29 mouse cellular contexts compared by ENCODE assay signal in genomic region chr13:60067325-60067724, GRCm38 (mm10).
A peak's percentile ranks its signal among the peaks of the same experiment; 100 is the strongest.
DNase-seq lines count a peak whose midpoint lies in the region; ATAC-seq and TF ChIP-seq lines count a peak whose summit lies in the region.
"Had no signal": no experiment of that assay in that cellular context is flagged by ENCODE, and none has a peak within 500 bp of the region (broad histone marks: within the 10 kb centered on the region; RNA-seq: fewer than 3 reads in every experiment).

No protein-coding gene starts in this region.

- no peak overlapping the region for H3K4me2 ChIP-seq in intestine, embryonic 14.5 days (ENCODE audit: low read length)
- no peak overlapping the region for H3K4me2 ChIP-seq in intestine, embryonic 15.5 days (replicated peaks)
- no peak overlapping the region for H3K4me2 ChIP-seq in stomach, embryonic 16.5 days (ENCODE audit: low read depth, low read length)
- H3K4me2 ChIP-seq in liver, postnatal 0 days (ENCODE audit: low read depth, low read length) = no peak overlapping the region
- H3K4me2 ChIP-seq: embryonic facial prominence, embryonic 13.5 days; heart, embryonic 12.5 days; heart, embryonic 15.5 days; hindbrain, embryonic 13.5 days had no signal

- 83% methylated on average over 9 of the region's 9 CpGs for WGBS in intestine, embryonic 14.5 days
- 61% methylated on average over 9 of the region's 9 CpGs for WGBS in intestine, embryonic 15.5 days
- 47% methylated on average over 9 of the region's 9 CpGs for WGBS in large intestine, adult 2 months
- 79% methylated on average over 9 of the region's 9 CpGs for WGBS in stomach, embryonic 16.5 days
- 81% methylated on average over 9 of the region's 9 CpGs for WGBS in liver, postnatal 0 days (ENCODE audit: insufficient replicate concordance)

- TF ChIP-seq CTCF in liver, postnatal 0 days (IDR thresholded peaks at IDR 0.05; ENCODE audit: low read depth) = no peak

- no peaks in the 10 kb centered on the region for H3K36me3 ChIP-seq in intestine, embryonic 14.5 days (ENCODE audit: control insufficient read depth, insufficient read depth, low read length)
- H3K36me3 ChIP-seq in intestine, embryonic 15.5 days = no peaks in the 10 kb centered on the region
- no peaks in the 10 kb centered on the region for H3K36me3 ChIP-seq in stomach, embryonic 16.5 days (ENCODE audit: control insufficient read depth, insufficient read depth, low read length)
- H3K36me3 ChIP-seq in liver, postnatal 0 days (replicated peaks; ENCODE audit: insufficient read depth, low read length) = no peaks in the 10 kb centered on the region
- H3K36me3 ChIP-seq: embryonic facial prominence, embryonic 10.5 days; embryonic facial prominence, embryonic 13.5 days; heart, embryonic 12.5 days; heart, embryonic 15.5 days; hindbrain, embryonic 10.5 days; hindbrain, embryonic 13.5 days had no signal

- intact Hi-C loops in left cerebral cortex, postnatal 10 days (cut with DNase I) = no loop called here

- DNase-seq in intestine, embryonic 14.5 days (ENCODE audit: low spot score) = no peak
- peak; percentile 10 for DNase-seq in large intestine, adult 2 months (ENCODE audit: low read depth, low spot score)
- no peak for DNase-seq in adipocyte (ENCODE audit: low spot score)
- DNase-seq in left cerebral cortex, postnatal 10 days (ENCODE audit: extremely low spot score in 1 of 2, low spot score in 2 of 2) = no peak
- DNase-seq in liver, postnatal 0 days = no peak
- DNase-seq: adrenal gland, adult 8-10 months; adrenal gland, postnatal 25 days; cerebellum, adult 11-12 months; cerebellum, adult 8-10 months; cerebellum, postnatal 10 days; cerebellum, postnatal 36 days; embryo, embryonic 11 days; forebrain, postnatal 0 days; gastrocnemius, postnatal 25 days; heart, adult 18-20 months; heart, postnatal 10 days; heart, postnatal 36 days had no signal

- H3K27me3 ChIP-seq in intestine, embryonic 14.5 days (replicated peaks; ENCODE audit: control insufficient read depth, insufficient read depth, low read length) = no peaks in the 10 kb centered on the region
- H3K27me3 ChIP-seq in intestine, embryonic 15.5 days (replicated peaks) = no peaks in the 10 kb centered on the region; the same call in 1 of the 2 replicates
- no peaks in the 10 kb centered on the region for H3K27me3 ChIP-seq in stomach, embryonic 16.5 days (ENCODE audit: control insufficient read depth, insufficient read depth, low read length)
- no peaks in the 10 kb centered on the region for H3K27me3 ChIP-seq in liver, postnatal 0 days (ENCODE audit: insufficient read depth, low read length)
- H3K27me3 ChIP-seq: embryonic facial prominence, embryonic 13.5 days; heart, embryonic 12.5 days; heart, embryonic 15.5 days; hindbrain, embryonic 13.5 days had no signal

- no peak overlapping the region for H3K4me3 ChIP-seq in intestine, embryonic 14.5 days (ENCODE audit: low read depth, low read length)
- H3K4me3 ChIP-seq in intestine, embryonic 15.5 days (replicated peaks) = no peak overlapping the region
- H3K4me3 ChIP-seq in stomach, embryonic 16.5 days (replicated peaks; ENCODE audit: low read length) = no peak overlapping the region
- no peak overlapping the region for H3K4me3 ChIP-seq in liver, postnatal 0 days (ENCODE audit: low read depth, low read length)
- H3K4me3 ChIP-seq: embryonic facial prominence, embryonic 10.5 days; embryonic facial prominence, embryonic 13.5 days; erythroblast, embryonic 14.5 days; heart, embryonic 12.5 days; heart, embryonic 15.5 days; hindbrain, embryonic 10.5 days; hindbrain, embryonic 13.5 days had no signal

- TF ChIP-seq EP300 in liver, postnatal 0 days (IDR thresholded peaks at IDR 0.05; ENCODE audit: low read depth) = no peak

- H3K9me3 ChIP-seq in intestine, embryonic 14.5 days (ENCODE audit: control insufficient read depth, low read length) = no peaks in the 10 kb centered on the region
- H3K9me3 ChIP-seq in intestine, embryonic 15.5 days = no peaks in the 10 kb centered on the region
- no peaks in the 10 kb centered on the region for H3K9me3 ChIP-seq in stomach, embryonic 16.5 days (replicated peaks; ENCODE audit: control insufficient read depth, low read length)
- no peaks in the 10 kb centered on the region for H3K9me3 ChIP-seq in liver, postnatal 0 days (ENCODE audit: low read length)
- H3K9me3 ChIP-seq: embryonic facial prominence, embryonic 10.5 days; embryonic facial prominence, embryonic 13.5 days; heart, embryonic 12.5 days; heart, embryonic 15.5 days; hindbrain, embryonic 10.5 days; hindbrain, embryonic 13.5 days had no signal

- H3K4me1 ChIP-seq in intestine, embryonic 14.5 days (replicated peaks; ENCODE audit: control insufficient read depth, insufficient read depth, low read length) = peaks cover 13% of the 10 kb centered on the region
- peaks cover 4% of the 10 kb centered on the region; the same call in 1 of the 2 replicates for H3K4me1 ChIP-seq in intestine, embryonic 15.5 days (replicated peaks)
- H3K4me1 ChIP-seq in stomach, embryonic 16.5 days (ENCODE audit: control insufficient read depth, insufficient read depth, low read length) = peaks cover 4% of the 10 kb centered on the region; the same call in 1 of the 2 replicates
- H3K4me1 ChIP-seq in liver, postnatal 0 days (ENCODE audit: insufficient read depth) = no peaks in the 10 kb centered on the region

- no peak overlapping the region for H3K27ac ChIP-seq in intestine, embryonic 14.5 days (ENCODE audit: low read depth)
- H3K27ac ChIP-seq in intestine, embryonic 15.5 days = no peak overlapping the region
- no peak overlapping the region for H3K27ac ChIP-seq in stomach, embryonic 16.5 days (ENCODE audit: low read length)
- H3K27ac ChIP-seq in liver, postnatal 0 days (ENCODE audit: low read depth) = no peak overlapping the region
- H3K27ac ChIP-seq: embryonic facial prominence, embryonic 13.5 days; heart, embryonic 15.5 days; hindbrain, embryonic 13.5 days had no signal

- ATAC-seq in intestine, embryonic 14.5 days (replicated peaks; ENCODE audit: low FRiP score, low TSS enrichment, low read depth) = peak; percentile 80
- ATAC-seq in intestine, embryonic 15.5 days = peak; percentile 93
- peak; percentile 53; the same call in 1 of the 2 replicates for ATAC-seq in stomach, embryonic 16.5 days (ENCODE audit: insufficient read depth, low FRiP score)
- no peak for ATAC-seq in liver, postnatal 0 days
- ATAC-seq: CD4-positive, CD25-positive, alpha-beta regulatory T cell, adult 4 months; forebrain, embryonic 14.5 days; forebrain, postnatal 0 days; hindbrain, embryonic 16.5 days had no signal

- no peak overlapping the region for H3K9ac ChIP-seq in intestine, embryonic 14.5 days (ENCODE audit: low read length)
- no peak overlapping the region for H3K9ac ChIP-seq in intestine, embryonic 15.5 days
- H3K9ac ChIP-seq in stomach, embryonic 16.5 days (ENCODE audit: low read length) = no peak overlapping the region
- no peak overlapping the region for H3K9ac ChIP-seq in liver, postnatal 0 days (replicated peaks)
- H3K9ac ChIP-seq: embryonic facial prominence, embryonic 13.5 days; forebrain, postnatal 0 days; heart, embryonic 12.5 days; heart, embryonic 15.5 days; hindbrain, embryonic 13.5 days had no signal
